Mouse (Mus musculus): ENCODE measurements around the gene Nck1. TPM values are rescaled to one million over a fixed set of nuclear protein-coding genes. Genes with fewer than 3 reads are reported as not detected.

Nck1 gene
- total RNA-seq, 2 experiments from 2014 or later = 47.5 to 61.3 TPM

Other genes starting within 250 kb of the Nck1 start
- 0.91 and 1.4 TPM in 2 replicates for gene Il20rb, start 59.3 kb downstream of the Nck1 start, total RNA-seq (2015)
- gene Il20rb, start 59.3 kb downstream of the Nck1 start, total RNA-seq (2017) = 1.6 TPM in 2 replicates
- gene Slc35g2, start 25.0 kb upstream of the Nck1 start, total RNA-seq (2015) = not detected in 2 replicates
- gene Slc35g2, start 25.0 kb upstream of the Nck1 start, total RNA-seq (2017) = not detected in 2 replicates
- gene Stag1, start 51.7 kb upstream of the Nck1 start, total RNA-seq (2015) = 71.4 and 76.5 TPM in 2 replicates
- 93.7 and 102 TPM in 2 replicates for gene Stag1, start 51.7 kb upstream of the Nck1 start, total RNA-seq (2017)

All from megakaryocyte, adult 5-6 weeks (primary cell).